Mouse (Mus musculus) brain, embryonic 14.5 days (tissue): ENCODE data around the gene Mustn1.

ENCODE experiments used
- CTCF ChIP-seq: fragments of 200-500 bp; IDR thresholded peaks from 2 replicates; pipeline ENCODE4 v1.5.1; 2012; ENCODE audit warnings: inconsistent platforms, mild to moderate bottlenecking, moderate library complexity, borderline replicate concordance; ENCODE audit not compliant: insufficient read depth, insufficient read length; ENCODE audit errors: extremely low read depth
- POLR2A ChIP-seq: fragments of 200-500 bp; IDR thresholded peaks from 2 replicates; pipeline ENCODE4 v1.6.1; 2012; ENCODE audit warnings: mild to moderate bottlenecking, inconsistent platforms, borderline replicate concordance; ENCODE audit not compliant: poor library complexity, insufficient read depth, insufficient read length, severe bottlenecking; ENCODE audit errors: extremely low read depth

- TF ChIP-seq CTCF (no peak), POLR2A (no peak)
Measured at GRCm38 (mm10) chr14:30903036-30903435, 24.0 kb downstream of the Mustn1 start.
